Mouse (Mus musculus) lung, postnatal 4 days (tissue): ENCODE measurements around the gene Cse1l.

ENCODE experiments used
- DNase-seq, 2 experiments: peaks; one replicate each; pipeline ENCODE4 v3.0.0; 2021

The Cse1l gene

DNA sequence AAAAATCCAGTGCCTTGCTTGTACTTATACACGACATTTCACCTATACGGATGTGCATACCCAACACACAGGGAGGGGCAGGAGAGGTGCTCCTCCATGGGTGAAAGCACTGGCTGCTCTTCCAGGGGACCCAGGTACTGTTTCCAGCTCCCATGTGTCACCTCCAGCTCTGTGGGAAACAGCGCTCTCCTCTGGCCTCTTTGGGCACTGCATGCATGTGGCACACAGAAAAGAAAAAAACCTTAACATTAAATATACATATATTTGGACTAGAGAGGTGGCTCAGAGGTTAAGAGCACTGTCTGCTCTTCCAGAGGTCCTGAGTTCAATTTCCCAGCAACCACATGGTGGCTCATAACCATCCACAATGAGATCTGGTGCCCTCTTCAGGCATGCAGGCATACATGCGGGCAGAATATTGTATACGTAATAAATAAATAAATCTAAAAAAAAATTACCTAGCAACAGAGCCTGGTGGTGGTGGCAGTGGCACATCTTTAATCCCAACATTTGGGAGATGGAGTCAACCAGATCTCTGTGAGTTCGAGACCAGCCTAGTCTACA, 2.0 kb upstream of the Cse1l start:
- no peak for DNase-seq

DNA sequence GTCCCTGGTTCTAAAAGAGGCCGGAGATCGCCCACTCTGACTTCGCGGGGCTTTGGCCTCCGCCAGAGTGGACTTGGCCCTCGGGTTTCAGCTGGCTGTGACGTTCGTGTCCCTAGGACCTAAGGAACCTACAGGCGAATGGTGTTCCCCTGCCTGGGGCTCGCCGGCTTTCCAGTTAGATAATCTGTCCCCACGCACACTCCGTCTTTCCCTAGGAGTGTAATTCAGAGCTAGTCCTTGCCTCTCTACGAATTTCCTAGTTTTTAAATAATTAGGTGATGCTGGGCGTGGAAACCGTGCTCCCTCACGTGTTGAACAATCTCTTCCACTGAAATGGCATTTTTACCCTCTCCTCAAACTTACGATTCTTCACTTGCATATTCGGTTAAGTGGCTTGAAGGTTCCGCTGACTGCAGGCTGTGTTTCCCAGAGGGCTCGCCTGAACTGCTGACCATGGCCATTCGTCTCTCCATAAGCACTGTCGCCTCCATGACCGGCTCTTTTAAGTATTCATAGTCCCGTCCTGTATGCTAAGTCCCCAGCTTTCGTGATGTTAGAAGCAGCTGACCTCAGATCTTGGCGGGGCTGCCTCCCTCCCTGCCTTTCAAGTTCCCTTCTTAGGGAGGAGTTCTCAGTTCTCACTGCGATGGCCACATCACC, 813 bp downstream of the Cse1l start:
- DNase-seq: peak; percentile 30

DNA sequence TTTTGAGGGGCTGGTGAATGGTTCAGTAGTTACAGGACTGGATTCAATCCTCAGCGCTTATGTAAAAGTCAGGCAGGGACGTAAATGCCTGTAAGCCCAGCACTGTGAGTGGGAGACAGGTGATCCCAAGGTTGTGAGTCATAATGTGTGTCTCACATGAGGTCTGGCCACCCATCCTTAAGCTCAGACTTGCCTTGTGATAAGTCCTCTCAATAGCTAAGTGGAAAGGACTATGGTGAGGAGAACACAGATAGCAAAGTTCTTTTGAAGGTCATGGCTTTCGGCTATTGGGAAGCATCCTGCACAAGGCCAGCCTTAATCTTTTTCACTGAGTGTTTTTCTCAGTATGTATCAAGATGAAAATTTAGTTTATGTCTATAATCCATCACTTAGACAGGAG, 3.9 kb downstream of the Cse1l start:
- no peak for DNase-seq

DNA sequence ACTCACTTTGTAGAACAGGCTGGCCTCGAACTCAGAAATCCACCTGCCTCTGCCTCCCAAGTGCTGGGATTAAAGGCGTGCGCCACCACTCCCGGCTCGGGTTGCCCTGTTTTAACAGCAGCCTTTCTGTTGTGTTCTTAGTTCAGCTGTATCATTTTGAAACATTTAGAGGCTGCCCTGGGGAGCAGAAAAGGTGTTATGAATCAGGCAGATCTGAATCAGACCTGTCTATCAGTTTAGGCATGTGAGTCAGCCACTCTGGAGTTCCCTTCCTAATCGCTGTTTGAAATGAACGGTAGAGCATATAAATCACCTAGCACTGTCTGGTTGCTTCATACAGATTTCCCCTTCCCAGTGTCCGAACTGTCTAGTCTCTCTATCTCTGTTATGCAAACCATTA, 4.7 kb downstream of the Cse1l start:
- no peak for DNase-seq

DNA sequence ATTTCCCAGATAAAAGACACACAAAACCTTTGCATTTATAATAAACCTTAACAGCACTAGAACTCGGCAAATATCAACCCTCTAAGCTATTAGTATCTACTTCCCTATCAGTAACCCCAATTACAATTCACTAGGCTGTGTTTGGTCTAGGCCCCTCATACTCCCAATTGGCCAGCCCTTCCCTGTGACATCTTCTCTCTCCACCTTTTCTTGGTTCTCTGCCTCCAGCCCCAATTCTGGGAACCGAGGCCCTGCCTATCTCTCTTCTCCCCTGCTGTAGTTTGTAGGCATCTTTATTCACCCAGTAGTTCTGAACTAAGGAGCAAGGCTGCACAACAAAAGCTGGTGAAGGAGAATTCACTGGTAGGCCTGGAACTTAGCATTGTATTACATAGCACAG, 18.1 kb downstream of the Cse1l start:
- no peak for DNase-seq

DNA sequence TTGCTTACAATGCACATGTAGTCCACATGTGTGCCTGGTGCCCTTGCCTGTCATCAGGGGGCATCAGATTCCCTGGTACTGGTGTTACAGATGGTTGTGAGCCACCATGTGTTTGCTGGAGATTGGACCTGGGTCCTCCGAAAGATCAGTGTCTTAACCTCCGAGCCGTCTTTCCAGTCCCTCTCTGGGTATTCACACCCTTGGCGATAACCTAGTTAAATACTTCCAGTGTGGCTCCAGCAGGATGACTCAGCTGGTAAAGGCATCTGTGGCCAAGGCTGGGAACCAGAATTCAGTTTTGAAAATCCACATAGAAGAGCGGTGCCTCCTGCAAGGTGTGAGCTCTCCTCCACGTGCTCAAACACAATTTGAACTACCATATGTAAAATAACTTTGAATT, 28.1 kb downstream of the Cse1l start:
- no peak for DNase-seq

DNA sequence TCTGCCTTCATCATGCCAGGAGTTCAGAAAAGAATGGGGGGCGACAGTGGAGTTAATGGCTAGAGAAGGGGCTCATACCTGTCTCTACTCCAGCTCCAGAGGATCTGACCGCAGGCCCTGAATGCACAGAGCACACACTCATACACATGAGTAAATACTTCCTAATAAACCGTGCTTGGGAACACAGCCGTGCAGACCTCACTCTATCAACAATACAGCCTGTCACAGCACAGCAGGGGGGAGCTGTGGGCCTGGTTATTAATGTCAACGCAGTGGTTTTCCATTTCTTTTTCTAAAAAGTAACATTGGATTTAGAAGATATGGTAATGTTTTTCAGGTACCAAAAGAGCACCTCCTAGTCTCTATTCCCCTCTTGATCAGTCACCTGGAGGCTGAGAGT, 28.6 kb downstream of the Cse1l start:
- no peak for DNase-seq

DNA sequence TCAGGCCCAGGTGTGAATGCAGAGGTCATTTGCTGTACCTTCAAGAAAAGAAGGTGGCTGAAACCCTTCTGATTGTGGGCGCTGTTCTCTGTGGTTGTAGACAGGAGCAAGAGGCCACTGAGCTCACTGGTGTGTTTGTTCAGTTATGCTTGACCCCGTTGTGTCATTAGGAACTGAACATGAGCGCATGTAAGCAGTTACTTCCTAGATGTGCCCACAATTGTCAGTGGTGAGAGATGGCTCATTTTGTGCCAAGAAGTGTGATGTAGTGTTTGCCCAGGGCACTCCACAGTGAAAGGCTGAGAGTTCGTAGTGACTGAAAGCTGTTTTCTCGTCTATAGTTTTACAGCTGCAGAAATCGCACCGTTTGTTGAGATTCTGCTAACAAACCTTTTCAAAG, 29.7 kb downstream of the Cse1l start:
- DNase-seq: peak in 1 of 2 experiments; percentile 21

DNA sequence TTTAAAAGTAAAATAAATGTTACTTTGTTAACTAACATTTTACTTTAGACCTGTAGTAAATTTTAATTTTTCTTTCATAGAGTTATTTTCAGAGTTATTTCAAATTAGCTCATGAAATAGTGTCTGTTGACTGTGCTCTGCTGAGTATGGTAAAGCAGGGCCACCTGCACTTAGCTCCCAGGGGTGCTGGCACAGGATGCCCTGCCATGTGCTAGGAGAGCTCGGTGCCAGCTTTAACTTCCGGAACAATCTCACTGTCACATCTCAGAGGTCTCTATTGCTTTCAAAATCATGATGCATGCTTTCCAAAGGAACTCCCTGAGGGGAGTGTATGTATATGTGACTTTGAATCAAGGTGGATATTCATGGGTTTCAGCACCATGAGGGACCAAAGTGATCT, 30.3 kb downstream of the Cse1l start:
- DNase-seq: no peak

DNA sequence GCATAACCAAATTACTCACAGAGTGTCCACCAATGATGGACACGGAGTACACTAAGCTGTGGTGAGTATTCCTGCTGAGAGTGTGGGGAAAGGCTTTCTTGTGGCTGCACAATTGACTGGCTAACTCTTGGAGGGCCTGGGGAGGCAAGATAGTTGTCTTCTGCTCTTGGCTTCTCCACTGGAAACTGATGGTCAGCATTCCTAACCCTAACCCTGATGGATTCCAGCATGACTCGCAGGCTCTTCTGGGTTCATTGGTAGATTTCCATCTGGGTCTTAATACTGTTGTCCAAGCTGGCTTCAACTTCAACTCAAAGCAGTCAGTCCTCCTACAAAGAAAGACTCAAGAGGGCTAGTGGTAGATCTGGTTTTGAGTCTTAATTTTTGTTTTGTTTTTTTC, 37.3 kb downstream of the Cse1l start:
- no peak for DNase-seq

DNA sequence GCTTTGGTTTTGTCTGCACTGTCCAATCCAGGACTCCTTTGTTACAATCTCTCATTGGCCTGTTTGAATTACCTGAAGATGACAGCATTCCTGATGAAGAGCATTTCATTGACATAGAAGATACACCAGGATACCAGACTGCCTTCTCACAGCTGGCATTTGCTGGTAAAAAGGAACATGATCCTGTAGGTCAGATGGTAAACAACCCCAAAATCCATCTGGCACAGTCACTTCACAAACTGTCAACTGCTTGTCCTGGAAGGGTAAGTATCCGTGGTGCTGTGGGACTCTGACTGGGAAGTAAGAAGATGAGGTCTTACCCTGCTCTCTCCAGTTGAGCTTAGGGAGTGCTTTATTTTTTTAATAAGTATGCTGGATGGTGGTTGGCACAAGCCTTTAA, 38.5 kb downstream of the Cse1l start:
- no peak for DNase-seq

DNA sequence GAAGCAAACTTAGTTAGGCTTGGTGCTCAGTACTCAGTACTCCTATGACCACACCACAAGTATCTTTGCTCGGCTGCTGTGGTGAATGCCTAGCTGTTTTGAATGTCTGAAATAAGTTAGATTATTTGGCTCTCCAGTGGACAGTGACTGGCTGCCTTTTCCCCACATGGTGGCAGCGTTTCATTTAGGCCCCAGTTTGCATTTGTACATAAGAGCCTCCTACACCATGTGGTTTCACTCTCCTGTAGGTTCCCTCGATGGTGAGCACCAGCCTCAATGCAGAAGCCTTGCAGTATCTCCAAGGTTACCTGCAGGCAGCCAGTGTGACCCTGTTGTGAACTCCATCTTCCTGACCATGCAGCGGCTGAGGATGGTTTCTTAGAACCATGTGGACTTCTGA, 39.6 kb downstream of the Cse1l start:
- no peak for DNase-seq

DNA sequence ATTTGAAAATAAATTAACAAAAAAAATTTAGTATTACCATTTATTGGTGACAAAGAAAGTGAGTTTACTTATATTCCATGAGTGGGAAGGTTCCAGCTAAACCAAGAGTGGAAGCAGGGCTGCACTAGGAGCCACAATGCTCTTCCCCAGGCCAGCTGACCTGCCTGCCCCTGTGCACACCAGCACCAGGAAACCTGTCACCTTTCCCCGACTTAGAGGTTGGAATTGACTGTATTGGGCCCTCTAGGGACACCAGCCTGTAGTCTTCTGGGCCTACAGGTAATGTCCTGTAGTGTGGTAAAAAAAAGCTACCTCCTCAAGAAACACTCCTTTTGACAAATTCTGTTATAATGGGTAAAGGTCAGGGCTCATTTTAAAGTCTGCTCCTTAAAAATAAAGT, 42.4 kb downstream of the Cse1l start:
- DNase-seq: no peak

DNA sequence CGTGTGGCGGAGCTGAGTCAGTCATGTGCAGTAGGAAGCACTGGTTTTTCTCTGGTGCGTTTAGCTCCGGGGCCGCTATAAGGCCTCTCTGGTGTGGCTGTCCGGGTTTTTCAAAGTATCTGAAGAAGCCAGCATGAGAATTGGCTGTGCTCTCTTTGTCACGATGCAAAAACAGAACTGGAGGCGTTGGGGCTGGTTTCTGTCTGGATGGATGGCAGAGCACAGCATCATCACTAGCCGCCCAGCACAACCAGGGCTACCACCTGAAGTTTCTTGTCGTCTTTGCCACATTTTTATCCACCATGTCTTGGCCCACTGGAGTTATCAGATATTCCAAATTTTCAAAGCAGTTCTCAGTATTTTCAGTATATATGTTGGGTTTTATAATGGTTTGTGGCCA, 43.1 kb downstream of the Cse1l start:
- no peak for DNase-seq

DNA sequence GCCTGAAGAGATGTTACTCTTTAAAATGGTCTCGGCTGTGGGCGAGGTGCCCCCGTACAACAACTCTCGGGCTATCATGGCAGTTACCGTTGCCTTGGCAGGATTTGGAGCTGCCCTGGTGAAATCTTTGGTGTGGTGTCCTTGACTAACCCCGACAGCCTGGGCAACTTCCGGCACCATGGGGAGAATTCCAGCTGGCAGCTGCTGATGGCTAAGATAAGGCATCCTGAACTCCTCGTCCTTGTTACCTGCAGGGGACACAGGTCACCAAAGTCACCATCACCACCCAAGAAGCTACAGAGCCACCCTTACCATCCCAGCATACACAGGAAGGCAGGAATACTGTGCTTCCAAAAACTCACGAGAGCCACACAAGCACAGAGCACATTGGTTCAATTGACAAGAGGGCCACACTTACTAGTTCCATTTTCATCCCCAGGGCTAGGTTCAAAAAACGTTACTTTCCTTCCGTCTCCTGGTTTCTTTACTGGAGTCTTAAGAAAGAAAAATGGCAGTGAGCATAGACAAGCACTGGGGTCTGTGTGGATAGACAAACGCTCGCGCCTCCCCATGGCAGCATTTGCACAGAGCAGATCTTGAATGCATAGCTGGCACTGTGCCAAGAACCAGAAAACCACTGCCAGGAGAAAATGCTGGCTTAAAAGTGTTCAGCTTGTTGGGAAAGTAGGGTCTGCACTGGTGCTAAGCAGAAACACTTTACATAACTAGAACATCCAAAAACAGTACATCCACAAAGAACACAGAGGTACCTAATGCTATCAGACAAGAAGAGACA, 45.2 kb downstream of the Cse1l start:
- DNase-seq: peak in 1 of 2 experiments; percentile 27

DNA sequence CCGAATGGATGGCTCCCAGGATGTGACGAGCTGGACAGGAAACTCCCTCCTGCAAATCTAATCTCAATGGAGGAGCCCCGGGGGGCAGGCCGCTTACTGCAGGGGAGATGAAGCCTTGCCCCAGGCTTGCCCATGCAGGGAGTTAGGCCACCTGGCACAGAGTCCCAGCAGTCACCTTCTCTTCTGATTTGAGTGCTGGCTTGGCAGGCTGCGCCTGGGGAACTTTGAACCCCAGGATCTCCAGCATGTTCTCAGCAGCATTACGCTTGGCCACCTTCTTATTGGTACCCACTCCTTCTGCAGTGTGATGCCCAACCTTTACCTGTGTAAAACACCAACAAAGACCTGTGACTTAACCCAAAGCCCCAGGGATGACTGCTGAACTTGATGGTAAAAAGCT, 46.3 kb downstream of the Cse1l start:
- no peak for DNase-seq

DNA sequence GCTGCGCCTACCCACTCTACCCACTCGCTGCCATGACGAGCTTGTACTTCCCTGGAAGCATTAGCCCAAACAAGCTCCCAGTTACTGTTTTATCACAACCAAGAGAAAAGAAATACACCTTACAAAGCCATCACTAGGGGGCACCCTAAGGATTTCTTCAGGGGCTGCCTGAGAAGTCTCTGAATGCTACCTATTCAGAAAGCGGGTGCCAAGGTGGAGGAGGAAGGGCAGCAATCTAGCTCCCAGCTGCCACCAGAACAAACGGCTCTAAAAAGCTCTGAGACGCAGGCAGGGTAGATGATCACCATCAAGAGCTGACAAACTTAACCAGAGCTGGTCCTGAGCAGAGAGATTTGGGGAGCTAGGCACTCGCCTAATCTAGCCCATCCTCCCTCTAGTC, 51.0 kb downstream of the Cse1l start:
- DNase-seq: peak in 1 of 2 experiments; percentile 52

DNA sequence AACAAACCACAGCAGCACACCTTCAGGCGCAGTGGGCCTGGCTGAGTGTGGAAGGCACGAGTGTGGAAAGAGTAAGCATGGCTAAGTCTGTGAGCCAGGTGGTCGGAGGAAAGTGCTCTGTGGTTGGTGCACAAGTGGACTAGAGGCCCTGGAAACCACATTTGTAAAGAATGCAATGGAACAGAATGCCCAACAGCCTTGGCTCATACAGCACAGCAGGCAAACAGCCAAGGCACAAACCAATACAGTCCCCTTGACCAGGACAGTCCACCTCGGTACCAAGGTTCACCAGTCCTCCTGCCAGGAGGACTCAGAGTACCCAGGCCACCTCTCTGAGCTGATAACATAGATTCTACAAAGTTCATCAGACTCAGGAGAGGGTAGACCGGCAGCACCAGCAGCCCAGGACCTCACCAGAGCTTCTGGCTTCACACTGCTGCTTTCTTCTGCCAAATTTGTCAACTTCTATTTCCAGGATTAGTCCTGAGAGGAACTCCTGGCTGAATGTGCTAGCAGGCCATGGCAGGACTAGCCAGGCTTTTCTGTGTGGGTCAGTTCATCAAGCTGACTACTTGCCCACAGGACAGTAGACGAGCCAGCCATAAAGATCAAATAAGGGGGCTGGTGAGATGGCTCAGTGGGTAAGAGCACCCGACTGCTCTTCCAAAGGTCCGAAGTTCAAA, 54.9 kb downstream of the Cse1l start:
- DNase-seq: no peak

DNA sequence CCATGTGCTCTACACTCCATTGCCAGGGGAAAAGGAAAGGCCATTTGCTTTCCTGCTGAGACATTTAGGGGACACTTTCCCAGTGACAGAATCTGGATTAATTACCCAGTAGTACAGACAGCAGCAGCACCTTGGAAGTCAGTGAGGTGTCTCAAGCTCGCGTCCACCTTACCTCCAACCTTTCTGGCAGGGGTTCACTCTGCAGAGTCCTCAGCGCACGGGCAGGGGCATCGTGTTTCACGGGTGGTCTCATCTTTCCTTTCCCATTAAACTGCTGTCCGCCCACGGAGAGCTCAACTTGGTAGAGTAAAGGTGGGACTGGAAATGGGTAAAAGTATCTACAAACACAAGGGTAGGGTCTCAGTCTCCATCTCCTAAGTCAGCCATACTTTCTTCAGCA, 57.4 kb downstream of the Cse1l start:
- DNase-seq: no peak

DNA sequence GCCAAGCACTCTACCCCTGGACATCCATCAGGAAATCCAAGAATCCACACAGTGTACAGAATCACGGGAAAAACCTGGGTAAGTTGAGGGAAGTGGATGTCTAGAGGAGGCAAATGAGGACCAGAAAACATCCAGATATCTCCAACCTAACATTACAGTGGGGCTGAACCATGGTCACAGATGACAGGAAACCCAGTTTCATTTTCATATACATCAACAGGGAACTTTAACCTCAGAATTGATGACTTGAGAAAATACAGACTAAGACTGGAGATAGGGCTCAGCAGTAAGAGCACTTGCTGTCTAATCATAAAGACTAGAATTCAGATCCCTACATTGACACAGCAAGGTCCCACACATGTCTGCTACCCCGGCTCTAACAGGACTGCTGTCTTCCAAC, 58.9 kb downstream of the Cse1l start:
- no peak for DNase-seq

DNA sequence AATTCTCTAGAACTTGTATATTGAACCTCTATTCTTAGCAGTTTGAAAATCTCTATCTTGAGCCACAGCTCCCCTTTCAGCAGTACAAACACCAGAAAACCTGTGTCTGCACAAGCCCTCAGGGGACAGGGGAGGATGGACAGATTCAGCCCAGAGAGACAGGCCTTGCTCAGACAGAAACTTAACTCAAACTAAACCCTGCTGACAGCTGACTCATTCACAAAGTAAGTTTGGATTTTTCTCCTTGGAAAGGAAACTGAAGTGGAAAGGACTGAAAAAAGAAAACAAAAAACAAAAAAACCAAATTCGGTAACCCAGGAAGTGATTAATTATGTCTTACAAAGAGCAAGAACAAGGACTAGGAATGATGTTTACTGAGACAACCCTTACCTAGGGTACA, 67.3 kb downstream of the Cse1l start:
- DNase-seq: no peak

DNA sequence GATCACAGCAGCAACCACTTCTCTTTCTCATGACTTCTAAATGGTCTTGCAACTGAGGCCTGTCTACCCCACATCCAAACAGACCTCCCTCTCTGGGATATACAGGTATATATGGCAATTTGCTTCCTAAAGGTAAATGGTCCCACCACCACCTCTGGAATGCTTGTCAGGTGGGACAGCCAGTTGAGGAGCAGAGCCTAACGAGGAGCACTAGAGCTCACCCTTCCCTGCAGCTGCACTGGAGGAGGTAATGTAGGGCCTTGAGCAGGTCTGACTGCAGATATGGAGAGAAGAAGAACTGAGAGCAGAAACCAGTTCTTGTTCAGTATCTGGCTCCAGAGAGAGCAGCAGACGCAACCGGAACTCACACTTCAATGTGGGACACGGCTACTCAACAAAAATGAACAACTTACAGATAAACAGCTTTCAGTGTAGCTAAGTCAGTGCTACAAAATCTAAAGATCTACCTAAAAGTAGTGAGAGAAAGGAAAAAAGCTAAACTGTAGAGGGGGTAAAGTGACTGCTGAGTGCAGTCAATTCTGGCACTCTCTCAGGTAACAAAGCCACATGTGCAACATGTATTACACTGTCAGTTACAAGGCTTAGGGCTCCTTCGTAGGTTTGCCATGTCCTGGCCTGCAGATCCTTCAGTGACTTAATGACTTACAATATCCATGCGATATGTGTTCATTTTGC, 68.5 kb downstream of the Cse1l start:
- DNase-seq: no peak

DNA sequence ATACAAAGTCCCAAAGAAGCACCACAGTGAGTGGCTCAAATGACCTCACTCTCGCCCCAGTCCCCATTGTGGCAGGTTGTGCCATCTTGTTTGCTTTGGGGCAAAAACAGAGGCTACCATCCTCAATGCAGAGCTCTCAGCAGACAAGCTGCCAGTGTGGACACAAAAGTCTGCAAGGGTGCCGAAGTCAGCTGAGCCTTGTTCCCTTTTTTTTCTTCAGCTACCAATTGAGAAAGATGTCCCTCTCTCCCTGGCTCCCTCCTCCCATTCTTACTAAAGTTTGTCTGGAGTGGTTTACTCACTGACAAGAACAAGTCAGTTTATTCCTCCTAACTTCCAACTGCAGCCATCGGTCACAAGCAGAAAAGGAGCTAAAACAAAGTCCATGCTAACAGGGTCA, 70.5 kb downstream of the Cse1l start:
- DNase-seq: peak; percentile 18 to 31
